Mouse (Mus musculus) liver, embryonic 11.5 days (tissue): ENCODE measurements around the gene Tmem206. TPM values are rescaled to one million over a fixed set of nuclear protein-coding genes. Genes with fewer than 3 reads are reported as not detected.
A peak's percentile ranks its signal among the peaks of the same experiment; 100 is the strongest.

ENCODE experiments used
- ATAC-seq: fragments of 200-750 bp; cut with Nextera tagmentation; replicated peaks from 2 replicates; pipeline ENCODE4 v1.8.0; 2017; ENCODE audit warnings: moderate number of reproducible peaks, mild to moderate bottlenecking, moderate TSS enrichment, moderate library complexity; ENCODE audit not compliant: low FRiP score
- DNase-seq: peaks from one replicate; pipeline ENCODE4 v3.0.0-alpha.2; 2017; ENCODE audit warnings: low spot score
- H3K27ac ChIP-seq: fragments of 300-500 bp; sonication (generic); 2 replicates; pipeline ENCODE4 v1.5.1; 2014; ENCODE audit warnings: mild to moderate bottlenecking, low read depth, low read length, control low read depth
- H3K27me3 ChIP-seq: fragments of 300-500 bp; sonication (generic); replicated peaks from 2 replicates; pipeline ENCODE4 v1.6.1; 2014; ENCODE audit warnings: low read length, mixed read lengths; ENCODE audit not compliant: control insufficient read depth, insufficient read depth
- H3K36me3 ChIP-seq: fragments of 300-500 bp; sonication (generic); 2 replicates; pipeline ENCODE4 v1.6.1; 2014; ENCODE audit warnings: mild to moderate bottlenecking, low read length, moderate library complexity, mixed read lengths; ENCODE audit not compliant: control insufficient read depth, insufficient read depth
- H3K4me1 ChIP-seq: fragments of 300-500 bp; sonication (generic); replicated peaks from 2 replicates; pipeline ENCODE4 v1.6.1; 2014; ENCODE audit warnings: low read length, mixed read lengths; ENCODE audit not compliant: control insufficient read depth, insufficient read depth
- H3K4me2 ChIP-seq: fragments of 300-500 bp; sonication (generic); 2 replicates; pipeline ENCODE4 v1.6.1; 2014; ENCODE audit warnings: mild to moderate bottlenecking, control low read depth, moderate library complexity
- H3K4me3 ChIP-seq: fragments of 300-500 bp; sonication (generic); 2 replicates; pipeline ENCODE4 v1.5.1; 2014; ENCODE audit warnings: low read depth, low read length, control low read depth
- H3K9ac ChIP-seq: fragments of 300-500 bp; sonication (generic); 2 replicates; pipeline ENCODE4 v1.6.1; 2014; ENCODE audit warnings: low read depth, low read length, control low read depth
- H3K9me3 ChIP-seq: fragments of 300-500 bp; sonication (generic); 2 replicates; pipeline ENCODE4 v1.6.1; 2016; ENCODE audit warnings: low read length, inconsistent platforms, mixed read lengths; ENCODE audit not compliant: control insufficient read depth
- WGBS: fragments of 180-500 bp; shearing (Covaris S2); extraction: QIAGEN DNeasy Blood & Tissue Kit; methylation state at CpG from one replicate; pipeline ENCODE4 v1.1.7; 2014; 5-methylcytosine and 5-hydroxymethylcytosine counted together
- polyA plus RNA-seq: library from polyadenylated mRNA; unstranded; fragments of >200 nt; fragmentation: Nextera tagmentation; extraction: Ambion mirVana; gene quantifications from 2 replicates; pipeline ENCODE4 v1.2.1, GENCODE M21; 2014

Gene Tmem206
- polyA plus RNA-seq, 1 experiment from 2014 or later: 15.4 TPM

DNA sequence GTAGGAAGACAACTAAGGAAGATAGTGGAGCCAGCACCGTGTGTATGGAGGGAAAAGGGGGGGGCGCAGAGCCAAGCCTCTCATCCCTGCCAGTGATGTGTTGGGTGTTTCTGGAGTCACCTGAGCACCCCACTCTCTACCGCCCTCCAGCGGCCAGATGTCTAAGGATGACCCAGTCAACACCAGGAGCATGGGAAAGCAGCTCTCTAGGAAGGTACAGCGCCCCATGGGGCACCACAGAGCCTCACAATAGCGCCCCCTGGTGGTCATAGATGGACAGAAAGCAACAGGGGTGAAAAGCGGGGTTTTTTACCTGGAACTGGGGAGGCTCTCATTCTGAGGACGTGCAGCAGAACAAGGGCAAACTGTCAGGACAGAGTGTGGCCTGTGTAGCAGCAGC lies 37.0 kb upstream of the Tmem206 start:
- Histone ChIP-seq H3K4me1 (no peaks in the 10 kb centered on the region), H3K9me3 (no peaks in the 10 kb centered on the region), H3K27ac (no peak overlapping the region), H3K27me3 (no peaks in the 10 kb centered on the region), H3K36me3 (no peaks in the 10 kb centered on the region), H3K4me3 (no peak overlapping the region), H3K4me2 (no peak overlapping the region), H3K9ac (no peak overlapping the region)
- 32% methylated on average over 8 of the region's 8 CpGs for WGBS
- ATAC-seq (peak; percentile 74), DNase-seq (no peak)

DNA sequence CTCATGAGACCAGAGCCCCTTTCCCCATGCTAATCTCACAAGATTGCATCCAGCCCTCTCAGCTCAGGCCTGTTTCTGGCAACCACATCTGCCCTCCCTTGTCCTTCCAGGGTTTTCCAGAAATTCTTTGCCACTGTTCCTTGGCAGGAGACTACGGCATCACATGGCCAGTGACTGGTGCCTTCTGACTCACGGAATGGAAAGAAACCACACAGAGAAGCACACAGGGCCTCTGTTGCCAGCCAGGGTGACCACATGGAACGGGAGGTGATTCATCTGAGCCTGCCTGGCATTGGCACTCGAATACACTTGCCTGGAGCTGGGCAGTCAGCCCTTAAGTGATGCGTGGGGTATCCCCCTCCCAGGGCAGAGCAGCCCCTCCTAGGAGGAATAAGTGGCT lies 33.4 kb upstream of the Tmem206 start:
- Histone ChIP-seq H3K9me3 (no peaks in the 10 kb centered on the region), H3K4me1 (no peaks in the 10 kb centered on the region), H3K27ac (no peak overlapping the region), H3K9ac (no peak overlapping the region), H3K4me3 (no peak overlapping the region), H3K4me2 (no peak overlapping the region), H3K27me3 (no peaks in the 10 kb centered on the region), H3K36me3 (no peaks in the 10 kb centered on the region)
- 64% methylated on average over 5 of the region's 5 CpGs for WGBS
- DNase-seq (no peak), ATAC-seq (no peak)

DNA sequence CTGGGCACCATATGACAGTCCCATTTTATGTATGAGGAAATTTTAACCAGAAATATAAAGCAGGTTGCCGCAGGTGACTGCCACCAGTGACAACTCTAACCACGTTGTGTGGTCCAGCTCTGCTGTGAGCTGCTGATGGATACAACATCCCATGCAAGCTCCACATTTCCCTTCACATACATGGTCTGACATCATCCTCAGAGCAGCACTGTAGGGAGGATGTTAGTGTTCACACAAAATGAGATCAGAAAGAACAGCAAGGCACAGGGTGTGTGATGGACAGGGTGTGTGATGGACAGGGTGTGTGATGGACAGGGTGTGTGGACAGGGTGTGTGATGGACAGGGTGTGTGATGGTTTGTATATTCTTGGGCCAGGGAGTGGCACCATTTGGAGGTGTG lies 32.7 kb upstream of the Tmem206 start:
- H3K4me3 ChIP-seq: no peak overlapping the region
- no peak overlapping the region for H3K27ac ChIP-seq
- no peak overlapping the region for H3K9ac ChIP-seq
- H3K36me3 ChIP-seq: no peaks in the 10 kb centered on the region
- DNase-seq (no peak), ATAC-seq (no peak)
- no peaks in the 10 kb centered on the region for H3K9me3 ChIP-seq
- H3K27me3 ChIP-seq: no peaks in the 10 kb centered on the region
- no peak overlapping the region for H3K4me2 ChIP-seq
- H3K4me1 ChIP-seq: no peaks in the 10 kb centered on the region
- WGBS: 68% methylated on average over 2 of the region's 2 CpGs

DNA sequence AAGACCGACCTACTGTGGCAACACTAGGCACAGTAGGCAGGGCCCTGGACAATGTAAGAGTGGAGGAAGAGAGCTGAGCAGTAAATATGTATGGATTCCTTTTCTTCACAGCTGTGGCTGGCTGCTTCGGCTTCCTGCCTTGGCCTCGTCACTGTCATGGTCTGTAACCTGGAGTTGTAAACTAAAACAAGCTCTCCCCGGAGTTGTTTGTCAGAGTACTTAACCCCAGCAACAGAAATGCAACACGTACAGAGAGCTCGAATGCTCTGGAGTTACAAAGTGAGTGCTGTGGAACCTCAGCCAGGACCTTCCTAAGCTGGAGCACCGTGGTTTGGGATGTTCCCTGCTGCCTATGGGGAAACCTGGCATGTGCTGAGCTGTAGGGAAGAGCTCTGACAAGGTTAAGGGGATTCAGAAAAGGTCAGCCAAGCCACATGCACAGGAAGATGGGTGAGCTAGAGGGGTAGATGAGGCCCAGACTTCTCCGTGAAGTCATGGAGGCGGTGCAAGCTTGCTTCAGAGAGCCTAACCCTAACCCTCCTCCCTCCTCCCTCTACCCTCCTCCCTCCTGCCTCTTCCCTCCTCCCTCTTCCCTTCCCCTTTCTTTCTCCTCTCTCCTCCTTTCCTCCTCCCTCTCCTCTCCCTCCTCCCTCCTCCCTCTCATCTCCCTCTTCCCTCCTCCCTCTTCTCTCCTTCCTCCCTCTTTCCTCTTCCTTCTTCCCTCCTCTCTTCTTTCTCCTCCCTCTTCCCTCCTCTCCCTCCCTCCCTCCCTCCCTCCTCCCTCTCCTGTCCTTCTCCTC lies 31.5 kb upstream of the Tmem206 start:
- WGBS: 61% methylated on average over 9 of the region's 9 CpGs
- H3K4me3 ChIP-seq: no peak overlapping the region
- DNase-seq: no peak
- H3K4me2 ChIP-seq: no peak overlapping the region
- no peaks in the 10 kb centered on the region for H3K9me3 ChIP-seq
- ATAC-seq: no peak
- no peak overlapping the region for H3K9ac ChIP-seq
- no peaks in the 10 kb centered on the region for H3K27me3 ChIP-seq
- no peaks in the 10 kb centered on the region for H3K4me1 ChIP-seq
- no peak overlapping the region for H3K27ac ChIP-seq
- H3K36me3 ChIP-seq: no peaks in the 10 kb centered on the region

DNA sequence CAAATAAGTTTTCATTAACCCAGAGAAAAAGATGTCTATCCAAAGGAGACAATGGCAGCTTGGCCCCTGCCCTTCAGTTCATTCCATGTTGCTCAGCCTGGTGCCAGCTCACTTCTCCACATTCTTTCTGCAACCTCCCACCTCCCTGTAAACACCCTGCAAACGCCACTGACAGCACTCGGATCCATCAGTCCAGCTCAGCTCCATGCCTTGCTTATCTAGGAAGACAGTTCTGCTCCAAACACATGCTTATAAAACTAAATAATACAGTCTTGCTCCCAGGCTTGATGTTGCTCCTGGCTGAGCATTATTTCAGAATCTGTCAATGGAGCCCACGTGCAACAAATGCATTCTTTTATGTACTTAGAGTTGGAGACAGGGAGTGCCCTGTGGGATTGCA lies 29.9 kb upstream of the Tmem206 start:
- Histone ChIP-seq H3K9me3 (no peaks in the 10 kb centered on the region), H3K36me3 (no peaks in the 10 kb centered on the region), H3K4me1 (no peaks in the 10 kb centered on the region), H3K4me2 (no peak overlapping the region), H3K4me3 (no peak overlapping the region), H3K9ac (no peak overlapping the region), H3K27me3 (no peaks in the 10 kb centered on the region), H3K27ac (no peak overlapping the region)
- WGBS: 38% methylated on average over 3 of the region's 3 CpGs
- ATAC-seq: no peak
- no peak for DNase-seq

DNA sequence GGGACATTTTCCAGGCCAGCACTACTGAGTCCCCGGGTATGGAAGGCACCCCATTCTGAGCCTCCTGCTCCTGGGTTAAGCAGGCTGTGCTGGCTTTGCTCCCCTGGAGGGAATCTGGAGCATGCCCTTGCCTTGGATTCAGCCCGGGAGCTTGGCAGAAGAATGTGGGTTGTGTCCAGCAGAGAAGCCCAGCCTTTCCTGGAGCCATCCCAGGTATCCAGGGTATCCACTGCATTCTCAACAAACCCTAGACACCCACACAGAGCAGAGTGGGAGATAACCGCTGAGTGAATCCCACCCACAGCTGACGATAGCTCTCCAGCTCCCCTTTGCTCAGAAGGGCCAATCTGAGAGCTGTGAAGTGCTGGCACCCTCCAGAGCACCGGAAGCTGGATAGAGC lies 29.3 kb upstream of the Tmem206 start:
- DNase-seq (no peak), ATAC-seq (no peak)
- H3K36me3 ChIP-seq: no peaks in the 10 kb centered on the region
- H3K4me1 ChIP-seq: no peaks in the 10 kb centered on the region
- H3K4me2 ChIP-seq: no peak overlapping the region
- H3K4me3 ChIP-seq: no peak overlapping the region
- H3K9me3 ChIP-seq: no peaks in the 10 kb centered on the region
- WGBS: 69% methylated on average over 5 of the region's 5 CpGs
- no peaks in the 10 kb centered on the region for H3K27me3 ChIP-seq
- H3K27ac ChIP-seq: no peak overlapping the region
- H3K9ac ChIP-seq: no peak overlapping the region

DNA sequence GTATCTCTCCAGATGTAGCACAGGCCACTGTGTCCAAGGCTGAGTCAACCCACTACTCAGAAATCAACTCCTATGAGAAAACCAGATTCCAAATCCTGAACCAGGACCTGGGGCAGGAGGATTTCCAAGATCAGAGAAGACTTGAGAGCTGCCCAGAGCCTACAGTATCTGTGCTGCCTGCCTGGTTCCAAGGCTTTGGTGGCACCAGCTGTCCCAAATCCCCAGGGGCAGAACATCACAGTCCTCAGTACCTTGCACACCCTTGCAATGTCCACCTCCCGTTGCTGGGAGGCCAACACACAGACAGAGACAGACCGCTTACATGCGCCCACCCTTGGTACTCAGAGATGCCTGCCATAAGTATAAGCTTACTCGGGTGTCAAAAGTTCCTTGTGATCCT lies 27.4 kb upstream of the Tmem206 start:
- WGBS: 87% methylated on average over 4 of the region's 4 CpGs
- Histone ChIP-seq H3K27ac (no peak overlapping the region), H3K9me3 (no peaks in the 10 kb centered on the region), H3K9ac (no peak overlapping the region), H3K27me3 (no peaks in the 10 kb centered on the region), H3K4me2 (no peak overlapping the region), H3K36me3 (no peaks in the 10 kb centered on the region), H3K4me3 (no peak overlapping the region), H3K4me1 (no peaks in the 10 kb centered on the region)
- DNase-seq (no peak), ATAC-seq (no peak)

DNA sequence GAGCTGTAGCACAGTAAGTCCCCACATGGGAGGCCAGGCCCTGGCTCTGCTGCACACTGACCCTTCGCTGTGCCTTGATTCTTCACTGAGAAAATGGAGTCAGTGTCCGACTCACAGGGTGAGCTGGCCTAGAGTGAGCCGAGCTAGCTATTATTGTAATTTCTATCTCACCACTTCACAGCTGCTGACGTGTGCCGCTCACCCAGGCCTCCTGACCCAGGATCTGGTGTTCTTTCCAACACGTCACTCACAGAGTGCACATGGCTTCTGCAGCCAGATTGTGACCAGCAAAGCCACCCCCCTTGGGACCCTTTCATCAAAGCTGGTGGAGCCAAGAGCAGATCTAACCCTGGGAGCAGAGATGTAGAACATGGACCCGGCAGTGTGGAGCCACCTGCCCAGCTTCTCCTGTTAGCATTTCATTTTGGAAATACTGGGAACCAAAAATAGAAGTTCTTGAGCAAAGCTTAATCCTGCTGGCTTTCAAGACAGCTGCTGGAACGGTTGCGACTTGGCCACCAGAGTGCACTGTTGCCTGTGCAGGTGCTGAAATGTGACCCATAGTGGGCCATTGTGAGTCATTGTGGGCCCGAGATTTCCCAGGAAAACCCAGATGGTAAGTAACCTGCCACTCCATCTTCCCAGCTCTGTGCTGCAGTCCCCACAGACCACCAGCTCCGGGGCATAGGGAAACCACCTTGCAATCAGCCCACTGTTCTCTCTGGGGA lies 26.3 kb upstream of the Tmem206 start:
- Histone ChIP-seq H3K27ac (no peak overlapping the region), H3K4me3 (no peak overlapping the region), H3K4me1 (no peaks in the 10 kb centered on the region), H3K9me3 (no peaks in the 10 kb centered on the region), H3K4me2 (no peak overlapping the region), H3K27me3 (no peaks in the 10 kb centered on the region), H3K9ac (no peak overlapping the region), H3K36me3 (no peaks in the 10 kb centered on the region)
- ATAC-seq (no peak), DNase-seq (no peak)
- WGBS: 56% methylated on average over 11 of the region's 11 CpGs

DNA sequence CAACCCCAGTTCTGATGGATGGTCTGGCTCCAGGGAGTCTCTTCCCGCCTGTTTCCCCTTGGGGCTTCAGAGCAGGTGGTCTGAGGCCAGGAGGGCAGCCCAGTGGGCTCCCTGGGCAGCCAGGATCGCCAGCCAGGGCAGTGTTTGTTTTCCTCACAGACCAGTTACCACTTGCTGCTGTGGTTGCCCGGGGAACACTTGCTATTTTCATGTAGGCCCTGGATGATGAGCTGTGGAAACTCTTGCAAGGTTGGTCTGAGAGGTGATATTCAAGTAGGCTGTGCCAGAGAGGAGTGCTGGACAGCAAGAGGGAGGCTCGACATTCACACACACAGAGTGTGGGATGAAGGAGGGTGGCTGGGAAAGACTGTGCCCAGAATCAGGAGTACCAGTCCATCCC lies 23.8 kb upstream of the Tmem206 start:
- ATAC-seq (no peak), DNase-seq (no peak)
- 41% methylated on average over 4 of the region's 4 CpGs for WGBS
- no peak overlapping the region for H3K4me2 ChIP-seq
- H3K9ac ChIP-seq: no peak overlapping the region
- H3K36me3 ChIP-seq: no peaks in the 10 kb centered on the region
- H3K4me1 ChIP-seq: no peaks in the 10 kb centered on the region
- no peaks in the 10 kb centered on the region for H3K9me3 ChIP-seq
- no peak overlapping the region for H3K27ac ChIP-seq
- H3K27me3 ChIP-seq: no peaks in the 10 kb centered on the region
- no peak overlapping the region for H3K4me3 ChIP-seq
